Mouse (Mus musculus): ENCODE data around the gene Phactr1.

Phactr1 gene

DNA sequence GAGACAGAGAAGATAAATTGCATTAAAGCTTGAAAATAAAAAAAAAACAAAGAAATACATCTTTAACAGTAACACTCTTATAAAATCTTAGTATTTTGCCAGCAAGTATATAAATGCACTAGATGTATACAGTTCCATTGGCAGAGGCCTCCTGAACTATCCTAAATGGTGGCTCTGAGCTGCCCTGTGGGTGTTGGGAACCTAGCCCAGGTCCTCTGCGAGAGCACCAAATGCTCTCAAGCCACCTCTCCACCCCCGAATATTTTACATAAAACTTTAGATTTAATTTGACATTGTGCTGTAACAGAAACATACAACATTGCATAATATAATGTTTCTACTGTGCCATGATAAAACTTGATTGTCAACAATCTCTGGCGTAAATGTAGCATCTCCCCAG, 293.1 kb downstream of the Phactr1 start:
- DNase-seq (ENCODE audit: low read depth, low spot score) = no peak

GRCm38 (mm10) chr13:42973961-42974360, 293.5 kb downstream of the Phactr1 start:
- no peak for DNase-seq (ENCODE audit: low read depth, low spot score)

DNA sequence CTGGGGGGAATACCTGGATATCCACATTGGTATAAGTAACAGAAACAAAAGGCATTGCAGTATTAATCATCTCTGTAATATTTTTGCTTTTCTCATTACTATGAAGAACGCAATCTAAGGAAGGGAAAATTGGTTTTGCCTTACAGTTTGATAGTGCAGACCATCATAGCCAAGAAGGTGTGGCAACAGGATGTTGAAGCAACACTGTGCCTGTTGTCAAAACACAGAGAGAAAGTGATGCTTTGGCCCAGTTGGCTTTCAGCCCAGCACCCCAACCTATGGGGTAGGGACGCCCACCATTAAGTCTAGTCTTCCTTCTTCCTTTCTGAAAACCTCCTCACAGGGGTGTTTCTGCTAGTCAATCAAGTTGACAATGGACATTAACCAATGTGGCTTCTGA, 294.1 kb downstream of the Phactr1 start:
- no peak for DNase-seq (ENCODE audit: low read depth, low spot score)

DNA sequence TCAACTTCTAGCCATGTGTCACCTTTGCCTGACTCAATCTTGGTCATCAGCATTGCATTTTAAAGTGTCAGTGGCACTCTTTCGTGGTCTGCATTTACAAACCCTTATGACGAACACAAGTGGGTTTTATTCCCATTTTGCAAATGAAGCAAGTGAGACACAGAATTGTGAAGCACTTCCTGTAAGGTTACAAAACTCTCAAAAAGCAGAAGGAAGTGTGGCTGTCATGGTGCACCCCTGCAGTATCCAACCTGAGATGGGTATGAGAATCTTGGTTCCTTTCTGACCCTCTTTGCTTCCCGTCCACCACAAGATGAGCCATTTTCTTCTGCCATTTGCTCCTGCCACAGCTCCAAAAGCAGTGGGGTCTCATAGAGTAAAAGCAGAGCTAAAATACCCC, 295.7 kb downstream of the Phactr1 start:
- peak; percentile 14 for DNase-seq (ENCODE audit: low read depth, low spot score)

- no peak for DNase-seq (ENCODE audit: low read depth, low spot score)
Measured at GRCm38 (mm10) chr13:42976967-42977366, 296.5 kb downstream of the Phactr1 start.

DNA sequence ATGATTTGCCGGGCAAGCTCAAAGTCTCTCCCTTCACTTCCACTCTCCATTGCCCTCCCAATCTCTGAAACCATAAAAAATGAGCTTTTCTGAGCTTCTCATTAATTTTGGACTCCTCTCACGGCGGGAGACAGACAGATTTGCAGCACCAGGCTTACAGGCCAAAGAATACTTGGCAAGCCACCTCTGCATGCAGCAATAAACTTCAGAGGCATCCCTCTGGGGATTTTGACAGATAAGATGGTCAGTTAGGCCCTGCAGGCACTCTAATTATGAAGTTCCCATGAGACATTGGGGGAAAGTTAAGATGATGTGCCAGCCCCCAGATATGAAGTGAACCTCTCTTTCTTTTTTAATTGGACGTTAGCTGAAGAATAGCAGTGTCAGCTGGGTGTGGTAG, 300.2 kb downstream of the Phactr1 start:
- DNase-seq (ENCODE audit: low read depth, low spot score) = no peak

DNA sequence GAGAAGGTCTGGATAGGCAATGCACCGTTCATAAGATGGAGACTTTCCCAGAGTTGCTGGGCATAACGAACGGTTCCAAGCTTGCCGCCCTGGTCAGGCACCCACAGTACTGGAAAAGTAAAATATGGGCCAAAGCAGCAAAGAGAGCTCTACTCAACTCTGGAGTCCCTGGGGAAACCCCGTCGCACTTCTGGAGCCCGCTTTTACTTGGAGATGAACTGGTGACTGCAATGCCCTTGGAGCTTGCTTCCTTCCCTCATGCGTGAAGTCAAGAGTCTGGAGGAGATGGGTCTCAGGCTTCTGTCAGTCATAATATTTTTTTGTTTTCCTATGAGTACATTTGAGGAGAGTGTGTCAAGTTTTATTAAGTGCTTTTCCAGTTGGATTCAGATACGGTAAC, 302.2 kb downstream of the Phactr1 start:
- no peak for DNase-seq (ENCODE audit: low read depth, low spot score)

DNA sequence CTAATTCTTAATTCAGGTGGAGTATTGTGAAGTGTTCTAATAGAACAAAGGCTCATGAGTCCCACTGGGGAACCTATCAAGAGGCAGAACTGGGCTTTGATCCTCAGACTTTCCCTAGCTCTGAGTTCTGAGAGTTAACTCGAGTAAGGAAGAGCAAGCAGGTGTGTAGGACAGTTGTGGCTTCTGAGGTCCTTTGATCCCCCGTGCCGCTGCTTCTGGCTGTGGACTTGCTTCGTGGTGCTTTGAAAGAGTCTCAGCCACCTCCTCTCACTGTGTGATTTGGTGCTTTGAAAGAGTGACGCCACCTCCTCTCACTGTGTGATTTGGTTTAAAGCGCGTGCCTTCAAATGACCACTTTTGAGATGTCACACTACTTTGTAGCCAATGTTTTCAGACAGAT, 305.4 kb downstream of the Phactr1 start:
- DNase-seq (ENCODE audit: low read depth, low spot score) = no peak

- no peak for DNase-seq (ENCODE audit: low read depth, low spot score)
Measured at GRCm38 (mm10) chr13:42987931-42988579, 307.6 kb downstream of the Phactr1 start.

GRCm38 (mm10) chr13:42989481-42989880, 309.1 kb downstream of the Phactr1 start:
- DNase-seq (ENCODE audit: low read depth, low spot score) = no peak

DNA sequence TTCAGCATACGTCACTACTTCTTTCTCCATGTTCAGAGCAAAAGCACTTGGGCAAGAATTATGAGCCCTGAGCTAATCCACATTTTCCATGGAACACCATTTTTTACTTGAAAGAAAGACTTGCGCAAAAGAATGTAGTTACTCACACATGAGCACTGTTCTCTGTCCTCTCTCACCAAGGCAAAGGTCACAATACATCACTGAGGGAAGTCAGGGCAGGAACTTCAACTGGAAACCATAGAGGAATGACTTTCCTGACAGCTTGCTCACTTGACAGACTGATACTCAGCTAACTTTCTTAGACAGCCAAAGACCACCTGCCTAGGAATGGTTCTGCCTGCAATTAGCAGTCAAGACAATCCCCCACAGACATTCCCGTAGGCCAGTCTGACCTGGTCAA, 309.6 kb downstream of the Phactr1 start:
- DNase-seq (ENCODE audit: low read depth, low spot score) = no peak

- DNase-seq (ENCODE audit: low read depth, low spot score) = no peak
Measured at GRCm38 (mm10) chr13:42990493-42991111, 310.2 kb downstream of the Phactr1 start.

GRCm38 (mm10) chr13:42991164-42991563, 310.7 kb downstream of the Phactr1 start:
- no peak for DNase-seq (ENCODE audit: low read depth, low spot score)

DNA sequence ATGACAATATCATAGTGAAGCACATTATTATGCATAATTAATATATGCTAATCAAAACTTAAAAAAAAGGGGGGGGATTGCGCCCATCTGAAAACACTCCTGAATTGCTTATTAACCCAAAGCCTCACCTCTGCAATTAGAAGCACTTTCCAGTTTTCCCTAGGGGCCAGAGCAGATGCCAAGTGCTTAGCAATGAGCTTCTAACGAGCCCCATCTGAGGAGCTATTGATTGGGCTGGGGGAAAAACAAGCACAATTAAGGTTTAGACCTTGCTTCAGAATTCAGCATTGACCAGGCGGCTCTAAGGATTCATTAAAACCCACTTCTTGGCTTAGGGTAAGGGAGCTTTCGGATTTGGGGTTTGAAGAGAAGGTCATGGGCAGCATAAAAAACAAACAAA, 311.9 kb downstream of the Phactr1 start:
- DNase-seq (ENCODE audit: low read depth, low spot score) = no peak

- no peak for DNase-seq (ENCODE audit: low read depth, low spot score)
Measured at GRCm38 (mm10) chr13:42994276-42994675, 313.9 kb downstream of the Phactr1 start.

DNA sequence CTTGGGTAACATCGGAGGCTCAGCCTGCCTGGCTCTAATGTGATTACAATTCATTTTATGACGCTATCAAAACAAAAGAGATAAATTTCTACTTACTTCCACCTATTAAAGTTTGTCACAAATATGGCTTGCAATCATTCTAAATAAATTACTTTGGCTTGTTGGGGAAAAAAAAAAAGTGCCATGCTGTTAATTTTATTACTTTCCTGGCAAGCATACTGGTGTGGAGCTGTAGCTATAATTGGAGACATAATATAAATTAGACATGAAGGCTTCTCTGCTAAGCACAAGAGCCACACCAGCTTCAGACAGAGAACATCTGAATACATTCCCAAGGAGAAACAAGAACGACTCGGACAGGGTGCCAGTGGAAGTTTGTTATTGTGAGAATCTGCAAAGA, 315.8 kb downstream of the Phactr1 start:
- DNase-seq (ENCODE audit: low read depth, low spot score) = no peak

- DNase-seq (ENCODE audit: low read depth, low spot score) = no peak
Measured at GRCm38 (mm10) chr13:42999287-42999686, 318.9 kb downstream of the Phactr1 start.

DNA sequence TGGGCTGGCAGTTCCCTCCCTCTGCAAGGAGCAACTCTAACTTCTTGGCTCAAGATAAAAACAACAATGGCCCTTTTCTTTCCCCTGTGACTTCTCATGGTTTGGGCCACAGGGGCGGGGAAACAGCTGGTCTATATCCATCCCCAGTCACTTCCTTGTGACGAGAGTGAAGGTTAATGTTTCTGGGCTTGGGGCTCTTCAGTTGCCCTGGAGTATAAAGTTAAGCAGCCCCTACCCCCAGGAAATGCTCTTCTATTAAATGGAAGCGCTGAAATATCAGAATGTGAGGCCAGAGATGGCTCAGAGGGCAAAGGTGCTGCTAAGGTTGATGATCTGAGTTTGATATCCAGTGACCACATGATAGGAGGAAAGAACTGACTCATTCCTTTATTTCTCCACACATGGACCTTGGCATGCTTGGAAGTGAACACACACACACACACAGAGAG, 324.7 kb downstream of the Phactr1 start:
- no peak for DNase-seq (ENCODE audit: low read depth, low spot score)

GRCm38 (mm10) chr13:43008466-43008865, 328.0 kb downstream of the Phactr1 start:
- DNase-seq (ENCODE audit: low read depth, low spot score) = no peak

- no peak for DNase-seq (ENCODE audit: low read depth, low spot score)
Measured at GRCm38 (mm10) chr13:43009596-43009995, 329.2 kb downstream of the Phactr1 start.

- DNase-seq (ENCODE audit: low read depth, low spot score) = no peak
Measured at GRCm38 (mm10) chr13:43011516-43011915, 331.1 kb downstream of the Phactr1 start.

- DNase-seq (ENCODE audit: low read depth, low spot score) = no peak
Measured at GRCm38 (mm10) chr13:43013984-43014383, 333.6 kb downstream of the Phactr1 start.

- no peak for DNase-seq (ENCODE audit: low read depth, low spot score)
Measured at GRCm38 (mm10) chr13:43015768-43016167, 335.3 kb downstream of the Phactr1 start.

- no peak for DNase-seq (ENCODE audit: low read depth, low spot score)
Measured at GRCm38 (mm10) chr13:43018863-43019262, 338.4 kb downstream of the Phactr1 start.

All from A20 (cell line).